Mouse (Mus musculus): ENCODE measurements around the gene Slc12a7.

The Slc12a7 gene

DNA sequence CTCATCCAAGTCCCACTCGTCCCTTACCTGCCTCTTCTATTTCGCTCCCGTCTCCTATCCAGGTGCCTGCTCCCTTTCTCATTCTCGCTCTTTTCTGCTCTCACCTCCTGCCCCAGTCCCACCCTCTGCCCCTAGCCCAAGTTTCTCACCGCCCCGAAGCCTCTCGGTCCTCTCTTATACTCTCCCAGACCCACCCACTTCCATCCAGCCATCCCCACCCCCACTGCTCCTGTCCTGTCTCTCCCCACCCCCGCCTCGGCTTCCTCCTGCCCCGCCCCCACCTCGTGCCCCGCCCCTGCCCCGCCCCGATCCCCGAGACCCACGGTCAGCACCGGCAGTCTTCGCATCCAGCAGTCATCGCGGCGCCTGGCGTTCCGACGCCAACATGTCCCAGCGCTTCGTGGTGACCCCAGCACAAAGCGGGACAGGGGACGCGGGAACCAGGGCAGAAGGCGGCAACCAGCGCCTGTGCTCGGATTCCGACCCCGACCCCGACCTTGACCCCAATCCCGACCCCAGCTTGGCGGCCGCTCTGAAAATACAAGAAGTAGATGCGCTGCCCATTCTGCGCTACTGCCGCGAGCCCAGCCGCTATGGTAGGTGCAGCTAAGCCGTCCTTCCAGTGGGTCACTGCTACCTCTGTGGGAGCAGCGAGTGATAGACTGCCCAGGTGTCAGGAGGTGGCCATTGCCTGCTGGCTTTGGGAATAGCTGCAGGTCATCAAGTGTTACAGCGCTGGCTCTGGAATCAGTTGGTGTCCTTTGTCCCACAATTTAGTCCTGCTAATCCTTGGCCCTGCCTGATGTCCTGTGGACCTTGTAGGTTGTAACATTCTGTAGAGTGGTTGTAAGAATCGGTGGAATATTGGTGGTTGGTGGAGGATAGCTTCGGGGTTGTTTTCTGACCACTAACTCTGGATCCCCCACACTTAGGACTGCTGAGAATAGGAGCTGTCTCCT is at the start of gene Slc12a7:
TSS of gene Slc12a7 (plus strand) at position 353 of the 959 bp plus-strand sequence.
- no peak; the same call in 1 of the 2 replicates for TF ChIP-seq GATA4 (IDR thresholded peaks at IDR 0.05; ENCODE audit: insufficient replicate concordance, low read length)

DNA sequence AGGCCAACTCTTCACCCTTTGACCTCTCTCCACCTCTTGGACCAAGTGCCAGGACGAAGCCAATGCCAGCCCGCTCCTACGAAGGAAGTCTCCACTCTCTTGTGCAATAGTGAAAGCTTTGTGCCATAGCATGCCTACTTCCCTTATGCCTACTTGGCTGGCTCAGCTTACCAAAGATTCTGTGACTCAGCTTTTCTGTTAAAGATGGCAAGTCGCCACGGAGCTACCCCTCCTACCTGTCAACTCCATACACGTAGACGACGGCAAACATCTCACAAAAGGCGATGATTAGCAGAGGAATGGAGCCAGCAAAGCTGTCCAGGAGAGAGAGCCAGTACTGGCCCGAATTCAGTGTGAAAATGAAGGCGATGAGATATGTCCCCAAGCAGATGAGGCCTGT is 49.2 kb upstream of the Slc12a7 start:
- TF ChIP-seq GATA4 (IDR thresholded peaks at IDR 0.05; ENCODE audit: insufficient replicate concordance, low read length) = no peak

DNA sequence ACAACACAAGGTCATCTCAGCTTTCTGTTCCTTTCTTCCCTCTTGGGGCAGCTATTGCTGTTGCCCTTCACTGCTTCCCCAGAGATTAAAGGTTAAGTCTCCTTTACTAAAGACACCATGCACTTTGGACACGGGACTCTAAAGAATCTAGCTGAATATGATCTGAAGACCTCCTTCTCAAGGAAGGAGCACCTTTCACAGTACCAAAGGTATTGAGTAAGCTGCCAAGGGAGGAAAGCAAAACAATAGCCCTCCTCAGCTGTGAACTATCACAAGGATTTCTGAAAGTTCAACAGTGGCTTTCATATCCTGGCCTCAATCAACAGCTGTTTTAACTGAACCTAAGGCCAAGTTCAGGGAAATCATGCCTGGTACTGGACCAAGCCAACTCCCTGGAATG is 48.5 kb upstream of the Slc12a7 start:
- no peak for TF ChIP-seq GATA4 (IDR thresholded peaks at IDR 0.05; ENCODE audit: insufficient replicate concordance, low read length)

DNA sequence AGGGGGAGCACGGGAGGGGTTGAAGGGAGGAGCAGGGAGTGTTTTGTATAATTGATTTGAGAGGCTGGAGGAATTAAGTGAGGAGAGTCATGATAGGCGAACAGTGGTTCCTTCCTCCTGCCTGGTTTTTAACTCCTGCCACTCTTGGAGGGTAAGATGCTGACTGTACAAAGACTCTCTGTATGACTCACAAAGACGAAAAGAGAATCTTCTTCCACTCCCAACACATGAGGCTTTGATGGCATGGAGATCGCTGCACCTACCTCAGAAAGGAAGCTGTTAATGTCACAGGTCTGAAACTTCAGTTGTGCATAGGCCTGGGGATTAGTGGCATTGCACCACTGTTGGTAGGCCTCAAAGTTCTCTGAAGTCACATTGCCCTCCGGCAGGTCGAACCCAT is 47.4 kb upstream of the Slc12a7 start:
- no peak for TF ChIP-seq GATA4 (IDR thresholded peaks at IDR 0.05; ENCODE audit: insufficient replicate concordance, low read length)

DNA sequence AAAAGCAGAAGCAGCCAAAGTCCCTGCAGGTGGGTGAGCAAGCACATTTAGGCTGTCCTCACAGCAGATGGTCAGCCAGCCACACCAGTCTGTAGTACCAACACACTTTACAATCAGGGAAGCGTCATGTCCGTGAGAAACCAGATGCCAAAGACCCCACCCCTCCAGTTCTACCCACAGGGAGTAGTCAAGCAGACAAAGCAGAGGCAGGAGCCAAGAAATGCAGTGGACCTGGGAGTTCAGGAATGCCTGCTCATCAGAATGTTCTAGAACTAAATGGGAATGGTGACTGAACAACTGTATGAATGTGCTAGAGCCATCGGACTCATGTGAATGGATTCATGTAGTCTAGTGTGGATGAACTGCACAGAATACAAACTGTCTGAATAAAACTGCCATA is 45.3 kb upstream of the Slc12a7 start:
- TF ChIP-seq GATA4 (IDR thresholded peaks at IDR 0.05; ENCODE audit: insufficient replicate concordance, low read length) = no peak

DNA sequence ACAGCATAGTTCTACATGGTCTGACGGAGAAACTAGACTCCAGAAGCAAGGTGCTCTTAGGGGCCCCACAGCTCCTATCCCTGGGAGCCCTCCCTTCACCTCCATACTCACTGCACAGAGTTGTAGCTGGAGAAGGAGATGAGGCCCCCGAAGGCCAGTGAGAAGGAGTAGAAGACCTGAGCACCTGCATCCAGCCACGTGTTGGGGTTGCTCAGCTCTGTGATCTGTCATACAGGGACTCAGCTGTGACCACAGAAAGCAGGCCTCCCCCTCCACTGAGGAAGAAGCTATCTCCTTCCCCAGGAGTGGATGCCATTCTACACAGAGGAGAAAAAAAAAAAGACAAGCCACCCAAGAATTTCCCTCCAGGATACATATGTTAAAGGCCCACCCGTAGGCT is 44.0 kb upstream of the Slc12a7 start:
- no peak for TF ChIP-seq GATA4 (IDR thresholded peaks at IDR 0.05; ENCODE audit: insufficient replicate concordance, low read length)

DNA sequence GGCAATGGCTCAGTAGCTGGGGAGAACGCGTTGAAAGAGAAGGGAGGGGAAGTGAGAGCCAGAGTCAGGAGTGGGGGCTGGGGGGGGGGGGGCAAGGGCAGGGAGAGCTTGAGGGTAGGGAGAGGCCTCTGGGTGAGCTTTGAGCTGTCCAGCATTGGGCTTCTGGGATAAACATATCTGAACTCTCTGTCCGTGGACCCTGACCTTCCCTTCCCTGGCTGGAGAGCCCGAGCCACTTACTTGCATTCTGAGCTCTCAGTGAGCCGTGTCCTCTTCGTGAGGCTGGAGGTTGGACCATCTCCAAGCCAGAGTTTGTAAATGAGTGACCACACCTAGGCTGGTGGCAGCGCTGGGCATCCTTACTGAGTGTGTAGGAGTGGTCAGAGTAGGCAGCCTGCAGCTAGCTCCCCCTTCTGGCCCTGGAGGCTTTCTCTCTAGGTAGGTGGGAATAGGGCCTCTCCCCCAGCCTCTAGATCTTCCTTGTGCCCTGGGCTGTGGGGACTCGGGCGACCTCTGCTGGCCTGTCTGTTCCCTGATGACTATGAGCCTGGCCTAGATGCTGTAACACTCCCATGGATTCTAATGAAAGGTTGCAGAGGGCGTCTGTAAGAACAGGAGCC is 40.5 kb upstream of the Slc12a7 start:
- no peak for TF ChIP-seq GATA4 (IDR thresholded peaks at IDR 0.05; ENCODE audit: insufficient replicate concordance, low read length)

DNA sequence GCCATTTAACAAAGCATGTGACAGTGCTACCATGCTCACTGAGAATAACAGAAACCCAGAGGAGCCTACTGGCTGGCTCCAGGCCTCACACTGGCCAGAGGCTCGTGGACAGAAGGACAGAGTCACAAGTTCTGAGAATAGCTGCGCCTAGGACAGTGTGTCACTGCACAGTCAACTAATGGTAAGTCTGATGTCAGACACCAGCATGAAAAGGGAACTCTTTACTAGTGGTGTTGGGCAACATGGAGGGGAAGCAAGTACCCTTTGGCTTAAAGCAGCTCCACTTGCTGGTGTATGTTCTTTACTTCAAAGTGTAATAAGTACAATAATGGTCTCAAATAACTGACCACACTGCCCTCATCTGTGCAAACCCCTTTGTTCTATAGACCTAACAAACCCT is 39.6 kb upstream of the Slc12a7 start:
- TF ChIP-seq GATA4 (IDR thresholded peaks at IDR 0.05; ENCODE audit: insufficient replicate concordance, low read length) = no peak

DNA sequence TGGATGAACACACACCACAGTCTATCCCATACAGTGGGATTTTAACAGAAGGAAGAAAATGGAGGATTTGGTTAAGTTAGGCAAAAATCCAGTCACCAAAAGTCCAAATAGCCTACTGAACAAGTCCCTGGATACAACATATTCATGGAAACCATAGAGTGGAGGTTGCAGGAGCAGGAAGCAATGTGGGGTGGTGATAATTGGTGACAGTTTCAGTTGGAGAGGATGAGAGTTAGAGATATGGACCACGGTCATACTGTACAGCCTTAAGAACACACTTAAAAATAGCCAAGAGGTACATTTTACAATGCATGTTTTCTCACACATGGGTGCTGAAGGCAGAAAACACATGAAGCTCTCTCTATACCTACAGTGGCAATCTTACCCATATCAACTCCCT is 37.9 kb upstream of the Slc12a7 start:
- TF ChIP-seq GATA4 (IDR thresholded peaks at IDR 0.05; ENCODE audit: insufficient replicate concordance, low read length) = no peak

DNA sequence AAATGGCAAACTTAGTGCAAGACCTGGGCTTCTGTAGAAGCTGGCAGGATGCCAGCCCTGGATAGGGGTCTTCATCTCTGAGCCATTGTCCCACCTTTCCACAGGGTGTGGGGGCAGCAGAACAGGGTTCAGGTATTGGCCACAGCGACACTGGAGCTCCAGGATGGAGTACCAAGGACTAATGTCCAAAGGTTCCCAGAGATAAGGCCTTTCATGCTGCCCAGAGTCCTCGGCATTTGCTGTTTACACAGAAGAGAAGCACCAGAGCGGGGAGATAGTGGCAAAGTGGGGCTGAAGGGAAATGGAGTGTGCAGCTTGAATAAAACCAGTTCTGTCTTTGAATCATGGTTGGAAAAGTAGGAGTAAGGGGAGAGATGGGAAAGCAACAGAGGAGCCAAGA is 36.4 kb upstream of the Slc12a7 start:
- no peak; the same call in 1 of the 2 replicates for TF ChIP-seq GATA4 (IDR thresholded peaks at IDR 0.05; ENCODE audit: insufficient replicate concordance, low read length)

DNA sequence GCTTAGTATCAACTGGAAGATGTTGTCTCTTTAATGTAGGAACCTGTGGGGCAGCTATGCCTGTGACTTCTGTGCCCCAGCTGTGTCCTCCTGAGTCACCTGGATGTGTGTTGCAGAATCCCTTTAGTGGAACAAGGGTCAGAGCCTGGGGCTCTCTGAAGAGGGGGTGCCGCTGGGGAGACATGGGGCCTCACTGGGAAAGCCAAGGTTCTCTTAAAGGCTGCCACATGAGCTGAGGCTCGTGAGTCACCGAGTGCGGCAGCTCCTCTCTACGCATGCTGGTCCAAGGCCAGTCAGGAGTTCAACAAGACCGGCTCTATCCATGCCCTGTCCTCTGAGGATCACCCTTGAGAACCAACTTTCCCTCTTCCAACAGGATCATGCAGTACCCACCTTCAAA is 33.2 kb upstream of the Slc12a7 start:
- no peak for TF ChIP-seq GATA4 (IDR thresholded peaks at IDR 0.05; ENCODE audit: insufficient replicate concordance, low read length)

DNA sequence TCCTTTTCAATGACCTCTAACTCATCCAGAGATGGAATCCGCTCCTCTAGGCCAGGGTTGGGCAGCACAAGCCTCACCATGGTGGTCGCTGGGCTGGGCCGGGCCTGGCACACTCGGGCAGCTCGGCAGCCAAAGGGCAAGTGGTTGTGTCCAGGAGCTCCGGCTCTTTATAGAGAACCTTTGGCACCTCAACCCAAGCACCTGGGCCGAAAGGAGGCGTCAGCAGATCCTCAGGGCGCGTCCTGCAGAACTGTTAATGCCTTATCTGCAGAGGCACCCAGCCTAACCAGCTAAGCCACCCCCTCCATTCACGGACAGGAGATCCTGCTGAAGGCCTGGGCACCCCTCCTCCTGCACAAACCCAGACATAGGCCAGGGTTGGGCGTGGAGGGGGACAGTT is 32.3 kb upstream of the Slc12a7 start:
- no peak for TF ChIP-seq GATA4 (IDR thresholded peaks at IDR 0.05; ENCODE audit: insufficient replicate concordance, low read length)

DNA sequence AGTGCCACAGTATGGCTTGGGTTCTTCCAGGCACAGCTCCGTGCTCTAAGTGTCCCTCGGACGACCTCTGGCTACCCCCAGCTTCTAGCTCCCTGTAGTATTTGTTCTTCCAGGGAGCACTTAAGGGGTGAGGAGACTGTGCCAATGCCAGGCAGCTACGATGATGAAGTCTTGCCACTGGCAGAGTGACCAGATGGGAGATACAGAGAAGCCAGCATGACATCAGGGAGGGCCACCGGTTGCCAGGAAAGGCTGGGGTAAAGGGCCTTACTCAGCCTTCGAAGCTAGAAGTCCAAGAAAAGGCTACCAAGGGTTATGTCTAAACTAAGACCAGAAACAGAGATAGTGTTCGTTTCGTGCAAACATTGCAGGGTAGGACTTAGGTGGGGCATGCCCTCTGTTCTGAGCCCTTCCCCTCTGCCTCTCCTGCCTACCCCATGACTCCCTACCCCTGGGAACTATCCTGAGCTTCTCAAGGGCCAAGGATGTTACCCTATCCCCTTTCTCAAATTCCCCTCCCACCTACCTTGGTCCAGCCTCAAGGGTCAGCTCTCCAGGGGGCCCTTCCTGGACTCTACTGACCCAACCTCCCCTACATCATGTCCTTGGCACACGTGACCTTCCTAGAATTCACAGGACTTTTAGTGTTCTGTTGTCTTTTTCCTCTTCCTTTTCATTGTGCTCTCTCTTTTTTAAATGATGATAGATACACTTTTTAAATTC is 31.6 kb upstream of the Slc12a7 start:
- no peak for TF ChIP-seq GATA4 (IDR thresholded peaks at IDR 0.05; ENCODE audit: insufficient replicate concordance, low read length)

DNA sequence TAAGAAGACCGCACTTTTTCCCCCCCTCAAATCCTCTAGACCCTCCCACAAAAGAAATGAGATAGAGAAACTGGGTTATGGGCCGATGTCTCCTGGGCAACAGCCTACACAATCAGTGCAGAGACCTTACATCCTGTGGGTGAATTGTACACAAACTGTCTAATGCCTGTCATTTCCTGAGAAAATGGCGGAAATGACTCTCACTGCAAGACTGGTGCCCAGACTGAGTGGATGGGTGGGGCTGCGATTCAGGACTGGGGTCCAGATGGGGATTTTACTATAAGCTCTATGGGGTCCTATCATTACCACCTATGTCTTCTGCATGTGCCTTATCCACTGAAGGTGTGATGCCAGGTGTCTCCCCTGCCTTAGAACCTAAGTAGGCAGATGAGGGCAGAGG is 30.1 kb upstream of the Slc12a7 start:
- no peak for TF ChIP-seq GATA4 (IDR thresholded peaks at IDR 0.05; ENCODE audit: insufficient replicate concordance, low read length)

DNA sequence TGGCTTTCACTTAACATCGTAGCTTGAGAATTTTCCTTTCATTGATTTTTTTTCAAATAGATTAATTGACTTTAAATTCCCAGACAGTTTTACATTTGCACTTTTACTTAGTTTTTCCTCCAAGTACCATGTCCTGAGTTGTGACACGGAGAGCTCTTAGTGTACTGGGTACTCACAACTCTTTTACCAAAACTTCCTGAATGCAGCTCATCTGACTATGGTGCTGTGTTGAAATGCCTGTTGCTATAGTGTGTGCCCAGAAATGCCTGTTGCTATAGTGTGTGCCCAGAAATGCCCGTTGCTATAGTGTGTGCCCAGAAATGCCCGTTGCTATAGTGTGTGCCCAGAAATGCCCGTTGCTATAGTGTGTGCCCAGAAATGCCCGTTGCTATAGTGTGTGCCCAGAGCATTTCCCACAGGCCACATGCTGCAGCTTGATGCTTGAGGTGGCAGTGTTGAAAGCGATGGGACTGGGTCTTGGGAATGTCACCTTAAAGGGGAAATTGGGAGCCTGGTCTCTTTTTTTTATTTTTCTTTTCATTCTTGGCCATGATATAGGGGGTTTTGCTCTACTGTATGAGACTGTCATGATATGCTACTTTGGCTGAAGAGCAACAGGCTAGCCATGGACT is 28.1 kb upstream of the Slc12a7 start, which contains the start of gene Slc6a19:
TSS of gene Slc6a19 (minus strand) at position 172 of the 632 bp plus-strand sequence.
- TF ChIP-seq GATA4 (IDR thresholded peaks at IDR 0.05; ENCODE audit: insufficient replicate concordance, low read length) = no peak

Measured in liver, adult (tissue).